Mouse (Mus musculus) layer of hippocampus, adult 11-12 months (tissue): ENCODE data around the gene Tpd52l2.
"Not testable (repeated sequence)": the region's sequence is repeated elsewhere in the genome, so short reads cannot be mapped to it uniquely, and the experiment has no call there.

Experiments
- DNase-seq: peaks from one replicate; pipeline ENCODE4 v3.0.0; 2022; ENCODE audit warnings: low spot score

Gene Tpd52l2

DNA sequence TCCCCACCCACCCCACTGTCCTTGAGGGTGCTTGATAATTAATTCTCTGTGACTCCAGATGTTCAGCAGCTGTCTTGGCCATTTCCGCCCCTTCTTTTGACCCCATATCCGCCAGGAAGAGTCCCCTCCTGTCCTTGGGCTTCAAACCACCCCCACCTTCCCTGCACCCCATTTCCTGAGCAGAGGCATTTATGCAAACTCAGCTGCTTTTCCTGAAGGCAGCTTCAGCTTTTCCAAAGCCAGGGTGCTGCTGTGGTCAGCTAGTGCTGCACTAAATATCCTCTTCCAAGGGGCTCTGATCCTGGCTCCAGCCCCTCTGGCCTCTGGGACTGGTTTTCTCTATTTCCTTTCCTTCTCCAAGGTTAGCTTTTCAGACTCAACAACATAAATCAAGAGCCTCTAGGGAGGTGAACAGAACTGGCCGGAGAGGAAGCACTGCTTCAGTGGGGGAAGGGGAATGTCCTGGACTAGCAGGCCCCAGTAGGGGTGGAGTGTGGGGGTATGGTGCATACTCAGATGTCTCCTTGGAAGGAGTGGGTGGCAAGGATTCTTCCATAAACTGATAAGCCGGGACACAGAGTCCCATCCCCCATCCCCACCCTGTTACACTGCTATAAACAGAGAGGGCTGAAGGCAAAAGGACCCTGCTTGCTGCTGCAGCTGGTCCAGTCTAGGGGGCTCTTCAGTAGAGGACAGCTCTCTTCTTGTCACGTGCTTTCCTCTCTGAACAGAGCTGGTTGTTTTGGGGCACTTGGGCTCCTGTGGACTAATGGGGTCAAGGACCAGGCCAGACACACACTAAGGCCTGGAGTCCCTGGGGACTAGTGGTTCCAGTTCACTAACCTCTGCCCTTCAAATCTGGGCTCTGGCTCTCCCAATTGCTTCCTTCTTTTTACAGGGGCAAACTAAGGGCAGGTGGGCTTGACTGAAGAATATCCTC is 9.3 kb upstream of the Tpd52l2 start:
- DNase-seq: no peak

- DNase-seq: no peak
Measured at GRCm38 (mm10) chr2:181491432-181492205, 5.3 kb upstream of the Tpd52l2 start.

GRCm38 (mm10) chr2:181492206-181492605 is 4.7 kb upstream of the Tpd52l2 start:
- no peak for DNase-seq

DNA sequence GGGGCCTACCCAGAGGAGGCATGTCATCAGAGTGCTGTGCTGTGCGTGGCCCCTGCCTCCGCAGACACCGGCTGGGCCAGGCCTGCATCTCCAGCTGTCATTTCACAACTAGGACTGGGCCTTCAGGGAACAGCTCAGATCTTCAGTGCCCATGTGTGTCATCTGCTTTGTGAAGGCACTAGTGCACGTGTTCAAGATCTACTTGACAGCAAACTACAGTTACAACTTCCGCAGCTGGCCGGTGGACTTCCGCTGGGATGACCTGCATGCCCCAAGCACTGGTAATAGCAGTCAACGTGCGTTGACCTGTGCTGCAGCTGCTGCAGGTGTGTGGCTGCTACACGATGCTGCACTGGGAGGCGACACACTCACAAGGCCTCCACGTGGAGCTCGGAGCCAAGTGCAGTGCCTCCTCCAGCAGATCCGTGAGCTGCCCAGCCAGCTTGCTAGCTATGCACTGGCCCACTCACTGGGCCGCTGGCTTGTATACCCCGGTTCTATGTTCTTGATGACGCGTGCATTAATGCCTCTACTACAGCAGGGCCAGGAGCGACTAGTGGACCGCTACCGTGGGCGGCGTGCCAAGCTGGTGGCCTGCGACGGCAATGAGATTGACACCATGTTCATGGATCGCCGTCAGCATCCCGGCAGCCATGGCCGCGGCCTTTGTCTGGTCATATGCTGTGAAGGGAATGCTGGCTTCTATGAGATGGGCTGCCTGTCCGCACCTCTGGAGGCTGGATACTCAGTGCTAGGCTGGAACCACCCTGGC is 3.6 kb upstream of the Tpd52l2 start, which contains the start of gene Abhd16b:
Abhd16b (plus strand) TSS at position 51 of the 772 bp plus-strand sequence.
- DNase-seq: no peak

DNA sequence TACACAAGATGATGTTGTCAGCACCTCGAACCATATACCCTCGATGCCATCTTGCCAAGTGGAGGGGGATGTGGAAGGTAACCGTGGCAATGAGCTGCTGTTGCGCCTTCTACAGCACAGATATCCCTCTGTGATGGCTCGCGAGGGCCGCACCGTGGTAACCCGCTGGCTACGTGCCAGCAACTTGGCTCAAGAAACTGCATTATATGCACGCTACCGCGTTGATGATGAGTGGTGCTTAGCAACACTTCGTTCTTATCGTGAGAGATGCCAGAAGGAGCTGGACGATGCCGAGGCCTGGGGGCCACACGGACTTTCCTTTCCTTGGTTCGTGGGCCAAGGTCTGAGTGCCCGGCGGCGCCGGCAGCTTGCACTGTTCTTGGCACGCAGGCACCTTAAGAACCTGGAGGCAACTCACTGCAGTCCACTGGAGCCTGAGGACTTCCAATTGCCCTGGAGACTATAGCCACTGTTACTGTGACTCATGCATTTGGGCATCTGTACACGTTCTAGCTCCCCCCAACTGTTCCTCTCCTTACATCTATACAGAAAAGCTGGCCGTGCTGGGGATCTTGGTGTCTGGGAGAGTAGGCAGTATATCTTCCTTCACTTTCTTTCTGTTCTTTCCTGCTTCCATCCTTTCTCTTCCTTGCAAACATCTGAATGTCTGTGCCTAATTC is 2.5 kb upstream of the Tpd52l2 start:
- DNase-seq: no peak

- DNase-seq: not testable (repeated sequence)
Measured at GRCm38 (mm10) chr2:181495845-181496244, 1.1 kb upstream of the Tpd52l2 start.

DNA sequence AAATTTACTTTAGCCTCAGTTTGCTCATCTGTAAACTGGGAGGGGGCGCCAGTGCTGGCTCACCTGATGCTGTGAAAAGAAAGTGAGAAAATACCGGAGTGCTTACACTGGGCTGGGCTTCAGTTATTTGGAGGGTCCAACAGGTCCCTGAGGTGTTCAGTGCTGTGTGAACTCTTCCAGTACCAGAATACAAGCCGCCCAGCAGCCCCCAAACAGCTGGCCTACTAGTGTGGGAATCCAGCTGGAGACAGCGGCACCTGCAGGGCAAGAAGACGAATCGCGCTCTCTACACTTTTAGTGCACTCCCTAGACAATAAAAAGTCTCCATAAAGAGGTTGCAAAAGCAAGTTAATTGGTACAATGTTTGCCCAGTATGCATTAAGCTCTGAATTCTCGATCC is 661 bp upstream of the Tpd52l2 start:
- DNase-seq: peak; percentile 56

DNA sequence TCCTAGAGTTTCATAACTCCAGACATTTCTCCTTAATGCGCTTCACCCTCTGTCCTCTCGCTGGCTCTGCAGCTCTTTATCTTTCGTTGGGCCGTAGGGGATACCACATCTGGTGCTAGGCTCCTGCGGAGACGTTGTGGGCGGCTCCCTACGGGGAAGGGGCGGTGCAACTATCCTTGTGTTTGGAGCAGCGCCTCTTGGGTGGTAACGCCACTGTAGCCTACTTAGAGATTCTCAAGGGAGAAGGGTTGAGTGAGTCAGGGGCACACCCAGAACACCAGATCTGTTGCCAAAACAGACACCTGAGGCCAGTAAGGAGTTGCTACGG is 570 bp downstream of the Tpd52l2 start:
- peak; percentile 25 for DNase-seq

GRCm38 (mm10) chr2:181498644-181499043 is 1.7 kb downstream of the Tpd52l2 start:
- no peak for DNase-seq

DNA sequence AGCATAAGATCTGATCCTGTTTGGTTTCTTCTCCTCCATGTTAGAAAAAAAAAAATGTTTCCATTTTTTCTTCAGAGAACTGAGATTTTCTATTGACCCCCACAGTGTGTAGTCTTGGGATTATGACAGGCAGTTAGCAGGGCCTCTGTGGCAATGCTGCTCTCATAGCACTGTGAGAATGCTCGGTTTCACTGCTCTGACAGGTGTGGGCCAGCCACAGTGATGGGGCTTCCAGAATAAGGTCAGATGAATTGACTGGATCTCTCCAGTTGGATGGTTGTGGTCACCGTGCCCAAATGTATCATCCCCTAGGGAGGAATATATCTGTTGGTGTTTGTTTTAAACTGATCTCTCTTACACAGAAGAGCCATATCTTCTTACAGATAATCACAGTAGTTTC is 12.2 kb downstream of the Tpd52l2 start:
- DNase-seq: no peak

GRCm38 (mm10) chr2:181511231-181511630 is 14.3 kb downstream of the Tpd52l2 start:
- no peak for DNase-seq

GRCm38 (mm10) chr2:181519201-181519600 is 22.3 kb downstream of the Tpd52l2 start:
- no peak for DNase-seq

GRCm38 (mm10) chr2:181520118-181520935 is 23.4 kb downstream of the Tpd52l2 start, which contains the start of gene Dnajc5:
TSS of gene Dnajc5 (plus strand) at chr2:181520485.
- peak; percentile 98 for DNase-seq

DNA sequence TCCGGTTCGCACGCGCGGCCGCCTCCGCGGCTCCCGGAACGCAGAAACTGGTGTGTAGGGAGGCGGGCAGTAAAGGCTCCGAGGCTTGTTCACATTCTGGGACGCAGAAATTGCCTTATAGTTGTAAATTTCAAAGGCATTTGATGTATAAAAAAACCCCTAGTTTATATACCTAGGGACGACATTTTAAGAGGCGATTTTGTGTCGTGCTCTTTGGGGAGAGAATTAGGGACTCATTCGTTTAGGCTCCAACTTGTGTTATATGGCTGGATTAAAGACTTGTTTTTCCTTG is 23.9 kb downstream of the Tpd52l2 start:
- no peak for DNase-seq

DNA sequence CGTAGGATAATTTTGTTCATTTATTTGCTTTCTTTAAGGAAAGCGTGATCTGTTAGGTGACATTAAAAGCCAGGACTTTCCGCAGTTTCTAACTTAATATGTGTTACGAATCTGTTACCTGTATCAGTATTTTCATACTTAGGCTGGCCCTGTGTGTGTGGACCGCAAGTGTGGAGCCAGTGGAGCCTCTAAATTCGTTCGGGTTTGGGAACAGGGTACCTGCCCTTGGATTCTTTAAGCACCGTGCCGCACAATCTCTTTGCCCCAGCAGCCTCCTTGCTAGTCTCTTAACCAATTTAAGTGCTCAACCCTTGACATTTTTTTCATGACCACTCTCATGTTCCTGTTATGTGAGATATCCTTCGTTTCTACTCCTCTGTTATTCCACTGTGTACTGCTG is 24.5 kb downstream of the Tpd52l2 start:
- no peak for DNase-seq

DNA sequence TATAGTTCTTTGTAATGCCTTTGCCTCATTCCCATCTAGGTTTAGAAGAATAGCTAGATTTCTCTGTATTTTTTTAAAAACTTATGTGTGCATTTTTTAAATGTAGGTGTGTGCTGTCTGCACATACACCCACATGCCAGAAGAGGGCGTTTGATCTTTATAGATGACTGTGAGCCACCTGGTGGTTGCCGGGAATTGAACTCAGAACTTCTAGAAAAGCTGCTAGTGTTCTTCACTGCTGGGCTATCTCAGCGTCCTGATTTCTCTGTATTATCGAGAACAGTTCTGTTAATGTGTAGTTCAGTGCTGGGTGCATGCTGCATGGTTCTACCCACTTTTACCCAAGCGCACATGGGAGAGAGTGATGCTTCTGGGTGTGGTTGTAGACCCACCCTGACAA is 25.9 kb downstream of the Tpd52l2 start:
- peak; percentile 28 for DNase-seq

DNA sequence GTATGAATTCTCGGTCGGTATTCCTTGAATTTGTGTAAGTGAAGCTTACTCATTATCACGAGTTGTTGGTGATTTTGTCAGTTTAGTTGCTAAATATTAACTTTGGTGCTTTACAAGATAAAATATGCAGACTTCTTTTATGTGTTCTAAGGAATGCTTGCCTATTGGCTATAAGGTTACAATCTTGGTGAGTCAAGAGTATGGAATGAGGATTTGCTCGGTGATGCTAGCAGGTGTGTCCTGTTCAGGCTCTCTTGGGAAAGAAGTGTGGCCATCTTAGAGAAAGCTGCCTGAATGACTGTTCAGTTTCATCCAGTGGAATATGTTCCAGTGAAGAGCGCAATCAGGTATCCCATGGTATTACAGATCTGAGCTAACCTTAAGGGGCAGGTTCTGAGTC is 28.6 kb downstream of the Tpd52l2 start:
- DNase-seq: no peak

GRCm38 (mm10) chr2:181529076-181529475 is 32.1 kb downstream of the Tpd52l2 start:
- no peak for DNase-seq

GRCm38 (mm10) chr2:181532589-181532988 is 35.6 kb downstream of the Tpd52l2 start:
- no peak for DNase-seq

DNA sequence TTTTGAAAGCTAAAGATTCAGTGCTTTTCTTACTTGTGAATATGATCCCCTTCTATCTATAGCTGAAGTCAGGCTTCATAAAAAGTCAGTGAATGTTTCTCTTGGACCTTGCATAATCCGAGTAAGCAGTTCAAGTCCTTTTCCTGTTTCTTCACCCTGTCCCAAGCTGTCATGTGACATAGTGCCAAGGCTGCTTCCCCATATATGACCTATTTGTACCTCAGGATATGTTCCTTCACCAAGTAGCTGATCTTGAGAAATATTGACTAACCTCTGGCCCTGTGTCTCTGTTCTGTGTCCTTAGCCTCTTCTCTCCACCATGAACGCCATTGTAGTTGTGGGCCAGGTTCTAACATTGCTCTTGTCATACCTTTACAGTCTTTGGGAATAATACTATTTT is 39.5 kb downstream of the Tpd52l2 start:
- DNase-seq: no peak

DNA sequence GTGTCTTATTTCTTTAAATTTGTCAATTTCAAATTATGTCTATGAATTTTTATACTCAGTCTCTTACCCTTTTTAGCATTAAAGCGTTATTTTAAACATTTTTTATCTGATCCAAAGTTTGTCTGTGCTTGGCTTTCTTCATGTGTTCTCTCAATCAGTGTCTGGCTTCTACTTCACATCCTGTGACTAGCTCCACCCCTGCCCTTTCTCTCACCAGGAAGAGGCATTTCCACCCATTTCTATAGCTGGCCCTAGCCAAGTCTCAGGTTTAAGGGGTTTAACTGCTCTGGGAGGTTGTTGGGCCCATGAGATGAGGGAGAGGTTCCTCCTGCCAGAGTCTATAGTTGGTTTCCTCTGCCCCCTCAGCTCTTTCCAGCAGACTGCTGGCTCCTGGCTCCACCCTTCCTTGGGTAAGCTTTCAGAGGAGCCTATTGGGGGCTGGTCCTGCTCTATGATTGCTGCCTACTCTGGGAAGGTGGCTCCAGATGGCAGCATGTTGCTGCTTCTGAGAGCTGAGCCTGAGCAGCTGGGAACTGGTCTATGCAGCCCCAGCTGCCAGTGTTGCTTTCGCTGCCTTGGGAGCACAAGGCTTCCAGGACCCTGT is 40.6 kb downstream of the Tpd52l2 start:
- DNase-seq: peak; percentile 62
